Mouse (Mus musculus): Measurements from ENCODE around the gene Trio.

DNA sequence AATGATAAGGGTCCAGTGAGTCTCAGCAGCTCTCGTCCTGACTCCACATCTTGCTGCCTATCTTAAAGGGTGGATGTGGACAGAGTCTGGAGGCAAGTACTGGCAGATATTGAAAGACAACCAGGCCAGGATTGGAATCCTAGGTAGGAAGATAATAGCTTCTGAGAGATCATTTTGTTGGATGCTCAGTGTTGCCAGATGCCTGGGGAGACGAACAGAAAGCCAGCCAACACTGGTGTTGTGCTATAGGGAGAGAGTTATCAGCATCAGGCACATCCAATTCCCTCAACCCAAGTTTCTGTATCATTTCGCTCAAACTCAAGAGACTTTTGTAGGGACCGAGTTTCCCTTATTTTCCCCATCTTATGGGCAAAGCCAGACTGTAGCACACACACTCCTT is 238.5 kb downstream of the Trio start:
- TF ChIP-seq CTCF (IDR thresholded peaks at IDR 0.05; ENCODE audit: low read depth, low read length) (no peak), GATA1 (IDR thresholded peaks at IDR 0.05; ENCODE audit: borderline replicate concordance, low read length) (no peak), TAL1 (conservative IDR thresholded peaks at IDR 0.05; ENCODE audit: low read depth, low read length) (no peak), POLR2AphosphoS5 (IDR thresholded peaks at IDR 0.05; ENCODE audit: insufficient replicate concordance, low read depth, low read length) (no peak)

All from G1E (cell line).